Mouse (Mus musculus): ENCODE measurements around the gene Chga.

DNA sequence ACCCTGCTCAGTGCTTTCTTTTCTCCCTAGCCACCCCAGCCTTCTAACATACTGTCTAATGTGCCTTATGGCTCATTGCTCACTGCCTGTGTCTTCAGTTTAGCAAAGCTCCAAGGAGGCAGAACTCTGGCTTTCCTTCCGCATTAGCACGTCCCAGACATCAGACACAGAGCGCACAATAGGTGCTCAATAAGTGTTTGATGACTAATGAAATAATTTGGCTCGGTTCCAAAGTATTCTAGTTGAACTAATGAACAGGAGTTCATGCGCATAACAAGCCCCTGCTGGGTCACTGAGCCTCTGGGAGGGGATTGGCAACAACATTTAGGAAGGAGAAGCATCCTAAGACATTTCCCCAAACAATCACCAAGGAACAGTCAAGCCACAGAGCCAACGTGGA lies 2.8 kb upstream of the Chga start:
- TF ChIP-seq POLR2A (IDR thresholded peaks at IDR 0.05; ENCODE audit: low read depth, low read length) (no peak), CTCF (IDR thresholded peaks at IDR 0.05; ENCODE audit: extremely low read depth, insufficient read length, insufficient replicate concordance, low read depth, low read length) (no peak)

Data from small intestine, adult 2 months (tissue).